Mouse (Mus musculus) forebrain, embryonic 16.5 days (tissue): Measurements from ENCODE around the gene Tango6. TPM values are rescaled to one million over a fixed set of nuclear protein-coding genes. Genes with fewer than 3 reads are reported as not detected.
A peak's percentile ranks its signal among the peaks of the same experiment; 100 is the strongest.

Source experiments
- ATAC-seq: fragments of 200-750 bp; cut with Nextera tagmentation; 2 replicates; pipeline ENCODE4 v1.8.0; 2017; ENCODE audit warnings: mild to moderate bottlenecking, moderate library complexity
- H3K27ac ChIP-seq: fragments of 300-500 bp; sonication (generic); 2 replicates; pipeline ENCODE4 v1.5.1; 2014; ENCODE audit warnings: low read length, control low read depth
- H3K27me3 ChIP-seq: fragments of 300-500 bp; sonication (generic); replicated peaks from 2 replicates; pipeline ENCODE4 v1.6.1; 2014; ENCODE audit warnings: low read length; ENCODE audit not compliant: control insufficient read depth, insufficient read depth
- H3K36me3 ChIP-seq: fragments of 300-500 bp; sonication (generic); 2 replicates; pipeline ENCODE4 v1.6.1; 2014; ENCODE audit not compliant: control insufficient read depth, insufficient read depth
- H3K4me1 ChIP-seq: fragments of 300-500 bp; sonication (generic); replicated peaks from 2 replicates; pipeline ENCODE4 v1.6.1; 2014; ENCODE audit warnings: low read length; ENCODE audit not compliant: control insufficient read depth, insufficient read depth
- H3K4me2 ChIP-seq: fragments of 300-500 bp; sonication (generic); 2 replicates; pipeline ENCODE4 v1.6.1; 2014; ENCODE audit warnings: mild to moderate bottlenecking, low read length, control low read depth
- H3K4me3 ChIP-seq: fragments of 300-500 bp; sonication (generic); replicated peaks from 2 replicates; pipeline ENCODE4 v1.5.1; 2014; ENCODE audit warnings: mild to moderate bottlenecking, low read length, control low read depth
- H3K9ac ChIP-seq: fragments of 300-500 bp; sonication (generic); replicated peaks from 2 replicates; pipeline ENCODE4 v1.6.1; 2014; ENCODE audit warnings: low read depth, low read length, control low read depth
- H3K9me3 ChIP-seq: fragments of 300-500 bp; sonication (generic); 2 replicates; pipeline ENCODE4 v1.6.1; 2016; ENCODE audit warnings: low read length; ENCODE audit not compliant: control insufficient read depth
- WGBS: fragments of 180-500 bp; shearing (Covaris S2); extraction: QIAGEN DNeasy Blood & Tissue Kit; methylation state at CpG from one replicate; pipeline ENCODE4 v1.1.7; 2014; 5-methylcytosine and 5-hydroxymethylcytosine counted together
- polyA plus RNA-seq: library from polyadenylated mRNA; unstranded; fragments of >200 nt; fragmentation: Nextera tagmentation; extraction: Ambion mirVana; gene quantifications from 2 replicates; pipeline ENCODE4 v1.2.1, GENCODE M21; 2015

Tango6 gene
- polyA plus RNA-seq, 1 experiment from 2014 or later = 5.6 TPM

DNA sequence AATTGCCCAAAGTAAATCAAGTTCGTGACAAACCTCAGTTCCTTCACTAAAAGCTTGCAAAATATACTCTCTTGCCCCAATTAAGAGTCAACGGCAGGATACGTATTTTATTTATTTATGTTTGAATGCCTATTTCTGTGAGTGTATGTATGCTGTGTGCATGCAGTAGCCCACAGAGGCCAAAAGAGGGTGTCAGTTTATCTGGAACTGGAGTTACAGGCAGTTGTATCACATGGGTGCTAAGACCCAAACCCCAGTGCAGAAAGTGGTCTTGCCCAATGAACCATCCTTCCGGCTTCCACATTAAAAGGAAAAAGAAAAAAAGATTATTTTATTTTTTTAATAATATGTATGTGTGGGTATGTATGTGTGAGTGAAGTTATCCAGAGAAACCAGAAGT lies 1.5 kb downstream of the Tango6 start:
- Histone ChIP-seq H3K9me3 (no peaks in the 10 kb centered on the region), H3K27ac (no peak overlapping the region), H3K36me3 (no peaks in the 10 kb centered on the region), H3K4me2 (no peak overlapping the region), H3K4me3 (no peak overlapping the region), H3K9ac (no peak overlapping the region), H3K27me3 (no peaks in the 10 kb centered on the region), H3K4me1 (no peaks in the 10 kb centered on the region)
- WGBS = 92% methylated on average over 4 of the region's 4 CpGs
- ATAC-seq = no peak

DNA sequence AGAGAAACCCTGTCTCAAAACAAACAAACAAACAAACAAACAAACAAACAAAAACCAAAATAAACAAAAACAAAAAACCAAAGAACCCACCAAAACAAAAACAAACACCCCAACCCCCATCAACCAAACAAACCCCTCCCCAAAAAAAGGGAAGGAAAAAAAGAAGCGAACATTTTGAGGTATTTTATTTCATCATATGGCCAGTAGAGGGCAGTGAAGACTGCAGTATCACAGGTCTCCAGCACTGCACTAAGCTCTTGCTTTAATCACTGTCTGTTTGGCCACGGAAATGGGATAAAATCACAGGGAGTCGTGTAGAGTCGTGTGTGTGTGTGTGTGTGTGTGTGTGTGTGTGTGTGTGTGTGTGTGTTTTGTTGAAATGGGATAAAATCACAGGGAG lies 4.6 kb downstream of the Tango6 start:
- WGBS = 0% methylated on average over 4 of the region's 4 CpGs
- Histone ChIP-seq H3K27me3 (no peaks in the 10 kb centered on the region), H3K36me3 (no peaks in the 10 kb centered on the region), H3K4me3 (no peak overlapping the region), H3K4me1 (no peaks in the 10 kb centered on the region), H3K9me3 (no peaks in the 10 kb centered on the region), H3K27ac (no peak overlapping the region), H3K4me2 (no peak overlapping the region), H3K9ac (no peak overlapping the region)
- no peak for ATAC-seq

DNA sequence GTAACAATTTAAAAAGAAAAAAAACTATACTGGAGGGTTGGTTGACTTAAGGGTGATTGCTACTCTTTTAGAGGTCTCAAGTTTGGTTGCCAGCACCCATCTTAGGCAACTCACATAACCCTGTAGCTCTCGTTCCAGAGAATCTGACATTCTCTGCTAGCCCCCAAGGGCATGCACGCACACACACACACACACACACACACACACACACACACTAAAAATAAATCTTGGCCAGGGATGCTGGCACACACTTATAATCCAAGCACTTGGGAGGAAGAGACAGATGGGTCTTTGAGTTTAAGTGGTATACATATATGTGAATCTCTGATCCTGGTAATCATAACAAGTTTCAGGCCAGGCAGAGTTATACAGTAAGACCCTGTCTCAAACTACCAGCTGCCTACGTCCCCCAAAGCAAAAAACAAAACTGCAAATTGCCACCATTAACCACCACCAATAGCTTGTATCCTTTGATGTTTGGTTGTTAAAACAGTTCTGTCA lies 14.9 kb downstream of the Tango6 start:
- no peaks in the 10 kb centered on the region for H3K36me3 ChIP-seq
- peak; percentile 47; the same call in 1 of the 2 replicates for ATAC-seq
- 81% methylated on average over 3 of the region's 3 CpGs for WGBS

DNA sequence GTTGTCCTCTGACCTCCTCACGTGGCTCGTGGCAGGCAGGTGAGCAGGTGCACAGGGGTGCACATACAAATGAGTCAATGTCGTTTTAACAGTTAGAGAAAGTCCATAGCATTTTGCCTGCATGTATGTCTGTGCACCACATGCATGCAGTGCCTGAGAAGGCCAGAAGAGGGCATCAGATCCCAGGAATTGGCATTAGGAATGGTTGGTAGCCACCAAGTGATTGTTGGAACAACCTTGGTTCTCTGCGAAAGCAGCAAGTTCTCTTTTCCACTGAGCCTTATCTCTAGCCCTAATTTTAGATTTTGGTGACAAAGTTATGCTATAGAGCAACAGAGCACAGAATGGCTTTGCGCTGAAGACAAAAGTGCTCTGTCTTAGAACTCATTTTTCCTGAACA lies 16.7 kb downstream of the Tango6 start:
- Histone ChIP-seq H3K4me3 (no peak overlapping the region), H3K27me3 (no peaks in the 10 kb centered on the region), H3K9me3 (no peaks in the 10 kb centered on the region), H3K27ac (no peak overlapping the region), H3K4me1 (0 out of 2 replicates have a peak, but pooled peaks cover 3% of the 10 kb centered on the region), H3K4me2 (no peak overlapping the region), H3K36me3 (no peaks in the 10 kb centered on the region), H3K9ac (no peak overlapping the region)
- WGBS = 72% methylated on average over 5 of the region's 5 CpGs
- ATAC-seq = no peak

More for the DNA sequence above, 14.9 kb downstream of the Tango6 start:
- Histone ChIP-seq H3K9me3 (no peaks in the 10 kb centered on the region), H3K4me3 (no peak overlapping the region), H3K9ac (no peak overlapping the region), H3K4me2 (no peak overlapping the region), H3K27ac (no peak overlapping the region), H3K4me1 (no peaks in the 10 kb centered on the region), H3K27me3 (no peaks in the 10 kb centered on the region)

DNA sequence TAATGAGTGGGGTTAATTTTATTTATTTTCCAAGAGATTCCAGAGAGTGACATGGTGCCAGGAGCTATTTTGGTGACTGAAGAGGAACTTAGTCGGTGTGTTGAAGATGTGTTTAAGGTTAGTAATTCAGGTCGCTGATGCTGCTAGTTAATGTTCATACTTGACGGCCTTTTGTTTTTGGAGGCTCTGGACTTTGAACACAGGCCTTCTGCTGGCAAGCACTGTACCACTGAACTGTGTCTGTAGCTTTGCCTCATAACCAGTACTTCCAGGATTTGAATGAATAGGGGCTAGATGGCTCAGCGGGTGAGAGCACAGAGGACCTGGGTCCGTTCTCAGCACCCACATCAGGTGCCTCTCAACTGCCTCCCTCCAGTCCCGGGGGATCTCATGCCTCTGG lies 17.3 kb downstream of the Tango6 start:
- Histone ChIP-seq H3K9ac (no peak overlapping the region), H3K27me3 (no peaks in the 10 kb centered on the region), H3K36me3 (no peaks in the 10 kb centered on the region), H3K4me1 (0 out of 2 replicates have a peak, but pooled peaks cover 7% of the 10 kb centered on the region), H3K4me3 (no peak overlapping the region), H3K9me3 (no peaks in the 10 kb centered on the region), H3K27ac (no peak overlapping the region), H3K4me2 (no peak overlapping the region)
- ATAC-seq = no peak
- 94% methylated on average over 6 of the region's 6 CpGs for WGBS

DNA sequence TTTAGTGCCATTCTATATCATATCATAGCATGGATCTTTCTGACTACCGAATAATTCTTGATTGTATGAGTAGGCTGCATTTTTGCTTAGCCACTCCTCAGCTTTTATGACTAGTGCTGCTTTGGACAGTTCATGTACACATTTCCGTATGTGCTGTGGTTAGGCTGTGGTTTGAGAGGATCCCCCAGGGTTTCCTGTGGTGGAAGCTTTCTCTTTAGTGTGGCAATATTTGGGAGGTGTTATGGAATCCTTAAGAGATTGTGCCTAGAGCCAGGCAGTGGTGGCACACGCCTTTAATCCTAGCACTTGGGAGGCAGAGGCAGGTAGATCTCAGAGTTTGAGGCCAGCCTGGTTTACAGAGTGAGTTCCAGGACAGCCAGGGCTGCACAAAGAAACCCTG lies 18.5 kb downstream of the Tango6 start:
- no peak overlapping the region for H3K9ac ChIP-seq
- 94% methylated on average over 3 of the region's 3 CpGs for WGBS
- no peaks in the 10 kb centered on the region for H3K27me3 ChIP-seq
- H3K9me3 ChIP-seq = no peaks in the 10 kb centered on the region
- ATAC-seq = no peak
- H3K4me3 ChIP-seq = no peak overlapping the region
- no peak overlapping the region for H3K4me2 ChIP-seq
- H3K36me3 ChIP-seq = no peaks in the 10 kb centered on the region
- no peak overlapping the region for H3K27ac ChIP-seq
- H3K4me1 ChIP-seq = 0 out of 2 replicates have a peak, but pooled peaks cover 7% of the 10 kb centered on the region

DNA sequence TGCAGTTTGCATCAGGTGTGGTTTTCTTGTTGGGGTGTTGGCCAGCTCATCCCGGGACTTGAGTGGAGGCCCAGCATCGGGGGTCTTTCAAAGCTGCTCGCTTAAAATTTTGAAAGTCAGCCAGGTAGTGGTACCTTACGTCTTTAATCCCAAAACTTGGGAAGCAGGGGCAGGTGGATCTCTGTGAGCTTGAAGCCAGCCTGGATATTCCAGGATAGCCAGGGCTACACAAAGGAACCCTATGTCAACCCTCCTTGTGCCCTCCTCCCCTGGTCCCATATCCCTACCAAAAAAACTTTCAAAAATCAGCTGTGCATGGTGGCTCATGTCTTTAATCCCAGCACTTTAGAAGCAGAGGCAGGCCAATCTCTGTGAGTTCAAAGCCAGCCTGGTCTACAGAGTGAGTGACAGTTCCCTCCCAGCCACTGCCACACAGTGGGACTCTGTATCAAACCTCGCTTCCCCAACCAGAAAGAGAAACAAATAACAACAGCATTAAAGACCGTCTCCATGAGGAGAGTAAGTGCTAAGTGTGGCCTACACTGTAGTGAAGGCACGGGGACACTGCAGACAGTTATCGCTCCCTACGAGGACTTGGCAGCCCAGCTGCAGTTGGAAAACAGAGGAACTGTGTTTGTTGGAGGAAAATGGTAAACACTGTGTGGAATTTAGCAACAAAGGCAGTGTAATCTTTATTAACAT lies 21.5 kb downstream of the Tango6 start:
- Histone ChIP-seq H3K9ac (no peak overlapping the region), H3K27me3 (no peaks in the 10 kb centered on the region), H3K27ac (peak overlapping the region; percentile 52), H3K4me1 (0 out of 2 replicates have a peak, but pooled peaks cover 7% of the 10 kb centered on the region), H3K4me3 (no peak overlapping the region), H3K9me3 (no peaks in the 10 kb centered on the region), H3K36me3 (no peaks in the 10 kb centered on the region), H3K4me2 (no peak overlapping the region)
- WGBS = 71% methylated on average over 9 of the region's 9 CpGs
- peak; percentile 83 for ATAC-seq

DNA sequence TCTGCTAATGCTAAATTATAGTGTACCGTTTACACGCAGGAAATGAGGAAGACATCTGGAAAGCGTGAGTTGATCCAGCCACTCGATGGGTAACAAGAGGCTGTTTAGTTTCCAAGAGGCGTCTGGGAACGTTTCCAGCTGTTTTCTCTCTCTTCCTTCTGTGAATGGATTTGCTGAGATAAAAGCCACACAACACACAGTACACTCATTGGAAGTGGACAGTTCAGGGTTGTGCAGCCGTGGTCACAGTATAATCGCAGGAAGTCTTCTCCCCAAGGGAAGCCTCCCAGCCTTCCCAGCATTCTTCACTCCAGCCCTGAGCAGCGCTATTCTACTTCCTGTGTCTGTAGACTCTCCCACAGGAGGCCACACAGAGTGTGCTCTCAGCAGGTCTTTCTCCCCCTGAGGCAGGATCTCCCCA lies 22.0 kb downstream of the Tango6 start:
- Histone ChIP-seq H3K4me1 (0 out of 2 replicates have a peak, but pooled peaks cover 7% of the 10 kb centered on the region), H3K27me3 (no peaks in the 10 kb centered on the region), H3K9ac (no peak overlapping the region), H3K4me2 (no peak overlapping the region), H3K36me3 (no peaks in the 10 kb centered on the region), H3K27ac (peak overlapping the region; percentile 54), H3K4me3 (no peak overlapping the region), H3K9me3 (no peaks in the 10 kb centered on the region)
- ATAC-seq = peak; percentile 79; the same call in 1 of the 2 replicates
- WGBS = 36% methylated on average over 9 of the region's 9 CpGs

DNA sequence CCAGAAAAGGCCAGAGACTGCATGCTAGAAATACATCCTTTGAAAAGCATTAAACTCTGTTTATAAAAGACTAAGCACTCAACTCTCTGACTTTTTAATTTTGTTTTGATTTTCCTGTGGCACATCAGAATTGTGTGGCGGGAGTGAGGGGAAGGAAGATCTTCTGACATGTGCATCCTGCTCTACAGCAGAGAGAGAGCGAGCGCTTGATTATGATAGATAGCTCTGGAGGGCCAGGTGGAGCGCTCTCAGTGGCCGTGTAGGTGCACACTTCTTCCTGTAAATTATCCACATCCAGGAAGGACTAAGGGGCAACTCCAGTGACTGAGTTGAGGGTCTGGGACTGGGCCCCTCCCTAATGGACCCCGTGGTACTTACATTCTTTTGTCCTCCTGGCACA lies 23.3 kb downstream of the Tango6 start:
- WGBS = 85% methylated on average over 6 of the region's 6 CpGs
- H3K4me1 ChIP-seq = 0 out of 2 replicates have a peak, but pooled peaks cover 7% of the 10 kb centered on the region
- no peak overlapping the region for H3K4me2 ChIP-seq
- no peaks in the 10 kb centered on the region for H3K9me3 ChIP-seq
- no peak overlapping the region for H3K4me3 ChIP-seq
- no peak for ATAC-seq
- H3K27ac ChIP-seq = no peak overlapping the region
- H3K27me3 ChIP-seq = no peaks in the 10 kb centered on the region
- H3K36me3 ChIP-seq = no peaks in the 10 kb centered on the region
- H3K9ac ChIP-seq = no peak overlapping the region
